Mouse (Mus musculus) heart, postnatal 25 days (tissue): ENCODE results near the gene Gm17542. TPM values are rescaled to one million over a fixed set of nuclear protein-coding genes. Genes with fewer than 3 reads are reported as not detected.

Source experiments
- total RNA-seq, 2 experiments: library from RNA; stranded (reverse); gene quantifications; 2 replicates each; pipeline ENCODE4 v1.2.3; 2021

The Gm17542 gene
- total RNA-seq, 2 experiments from 2014 or later: not detected

Other genes starting within 250 kb of the Gm17542 start
- under 1 TPM; 0.50 to 0.75 TPM for gene Ccdc138, start 220.3 kb downstream of the Gm17542 start, total RNA-seq
- under 1 TPM; 0.47 to 0.56 TPM for gene Edar, start 42.6 kb downstream of the Gm17542 start, total RNA-seq
- under 1 TPM; 0.75 TPM for gene Sh3rf3, start 95.1 kb upstream of the Gm17542 start, total RNA-seq